Mouse (Mus musculus): ENCODE data around the gene Sept9. TPM values are rescaled to one million over a fixed set of nuclear protein-coding genes. Genes with fewer than 3 reads are reported as not detected.

Sept9 gene
- polyA plus RNA-seq, 2 experiments, result 14.9 to 25.5 TPM

GRCm38 (mm10) chr11:117256840-117257239 lies 57.4 kb downstream of the Sept9 start:
- no peak overlapping the region for H3K4me3 ChIP-seq (ENCODE audit: insufficient read depth in 1 of 2, low read depth in 2 of 2, low read length in 2 of 2)
- H3K36me3 ChIP-seq (replicated peaks; ENCODE audit: control insufficient read depth, insufficient read depth, low read depth), result no peaks in the 10 kb centered on the region
- no peak for TF ChIP-seq EP300 (IDR thresholded peaks at IDR 0.05; ENCODE audit: low read depth)
- no peak for TF ChIP-seq CTCF (IDR thresholded peaks at IDR 0.05; ENCODE audit: low read depth)
- H3K4me1 ChIP-seq (replicated peaks; ENCODE audit: control insufficient read depth in 2 of 2, insufficient read depth in 2 of 2, low read length in 1 of 2), result peaks cover 0 to 4% of the 10 kb centered on the region in 2 experiments; a peak in 1 of 4 replicates
- H3K9ac ChIP-seq (replicated peaks), result no peak overlapping the region
- H3K27ac ChIP-seq, result no peak overlapping the region
- H3K27me3 ChIP-seq (ENCODE audit: control insufficient read depth, insufficient read depth, low read length), result no peaks in the 10 kb centered on the region
- H3K4me2 ChIP-seq (ENCODE audit: low read depth), result no peak overlapping the region
- ATAC-seq (ENCODE audit: insufficient read depth) (no peak), DNase-seq (ENCODE audit: low read depth in 3 of 3, low spot score in 3 of 3) (no peak)
- WGBS (ENCODE audit: insufficient replicate concordance), result 68% methylated on average over 6 of the region's 6 CpGs
- H3K9me3 ChIP-seq (ENCODE audit: control insufficient read depth, low read length), result no peaks in the 10 kb centered on the region

GRCm38 (mm10) chr11:117257266-117257665 lies 57.8 kb downstream of the Sept9 start:
- Histone ChIP-seq H3K9me3 (ENCODE audit: control insufficient read depth, low read length) (no peaks in the 10 kb centered on the region), H3K4me2 (ENCODE audit: low read depth) (no peak overlapping the region), H3K4me1 (replicated peaks; ENCODE audit: control insufficient read depth in 2 of 2, insufficient read depth in 2 of 2, low read length in 1 of 2) (peaks cover 0 to 4% of the 10 kb centered on the region in 2 experiments; a peak in 1 of 4 replicates), H3K27ac (no peak overlapping the region), H3K9ac (replicated peaks) (no peak overlapping the region), H3K36me3 (replicated peaks; ENCODE audit: control insufficient read depth, insufficient read depth, low read depth) (no peaks in the 10 kb centered on the region), H3K27me3 (ENCODE audit: control insufficient read depth, insufficient read depth, low read length) (no peaks in the 10 kb centered on the region), H3K4me3 (ENCODE audit: insufficient read depth in 1 of 2, low read depth in 2 of 2, low read length in 2 of 2) (no peak overlapping the region)
- ATAC-seq (ENCODE audit: insufficient read depth), result no peak
- no peak for TF ChIP-seq EP300 (IDR thresholded peaks at IDR 0.05; ENCODE audit: low read depth)
- TF ChIP-seq CTCF (IDR thresholded peaks at IDR 0.05; ENCODE audit: low read depth), result no peak
- WGBS (ENCODE audit: insufficient replicate concordance), result 59% methylated on average over 1 of the region's 1 CpGs
- DNase-seq (ENCODE audit: low read depth in 3 of 3, low spot score in 3 of 3), result no peak

GRCm38 (mm10) chr11:117257842-117258241 lies 58.4 kb downstream of the Sept9 start:
- no peak overlapping the region for H3K9ac ChIP-seq (replicated peaks)
- ATAC-seq (ENCODE audit: insufficient read depth), result no peak
- H3K36me3 ChIP-seq (replicated peaks; ENCODE audit: control insufficient read depth, insufficient read depth, low read depth), result no peaks in the 10 kb centered on the region
- H3K27me3 ChIP-seq (ENCODE audit: control insufficient read depth, insufficient read depth, low read length), result no peaks in the 10 kb centered on the region
- H3K4me1 ChIP-seq (replicated peaks; ENCODE audit: control insufficient read depth in 2 of 2, insufficient read depth in 2 of 2, low read length in 1 of 2), result peaks cover 0 to 4% of the 10 kb centered on the region in 2 experiments; a peak in 1 of 4 replicates
- H3K27ac ChIP-seq, result no peak overlapping the region
- TF ChIP-seq EP300 (IDR thresholded peaks at IDR 0.05; ENCODE audit: low read depth) (no peak), CTCF (IDR thresholded peaks at IDR 0.05; ENCODE audit: low read depth) (no peak)
- H3K4me2 ChIP-seq (ENCODE audit: low read depth), result no peak overlapping the region
- DNase-seq (ENCODE audit: low read depth in 3 of 3, low spot score in 3 of 3), result no peak
- no peak overlapping the region for H3K4me3 ChIP-seq (ENCODE audit: insufficient read depth in 1 of 2, low read depth in 2 of 2, low read length in 2 of 2)
- H3K9me3 ChIP-seq (ENCODE audit: control insufficient read depth, low read length), result no peaks in the 10 kb centered on the region

GRCm38 (mm10) chr11:117259178-117259960 lies 59.9 kb downstream of the Sept9 start:
- no peak for DNase-seq (ENCODE audit: low read depth in 3 of 3, low spot score in 3 of 3)

GRCm38 (mm10) chr11:117260631-117261030 lies 61.2 kb downstream of the Sept9 start:
- Histone ChIP-seq H3K9ac (replicated peaks) (no peak overlapping the region), H3K9me3 (ENCODE audit: control insufficient read depth, low read length) (no peaks in the 10 kb centered on the region), H3K4me2 (ENCODE audit: low read depth) (no peak overlapping the region), H3K4me1 (replicated peaks; ENCODE audit: control insufficient read depth in 2 of 2, insufficient read depth in 2 of 2, low read length in 1 of 2) (peaks cover 0 to 6% of the 10 kb centered on the region in 2 experiments; a peak in 1 of 4 replicates), H3K27me3 (ENCODE audit: control insufficient read depth, insufficient read depth, low read length) (peaks cover 2% of the 10 kb centered on the region; the same call in 1 of the 2 replicates), H3K36me3 (replicated peaks; ENCODE audit: control insufficient read depth, insufficient read depth, low read depth) (no peaks in the 10 kb centered on the region), H3K27ac (no peak overlapping the region), H3K4me3 (ENCODE audit: insufficient read depth in 1 of 2, low read depth in 2 of 2, low read length in 2 of 2) (no peak overlapping the region)
- 49% methylated on average over 9 of the region's 9 CpGs for WGBS (ENCODE audit: insufficient replicate concordance)
- TF ChIP-seq EP300 (IDR thresholded peaks at IDR 0.05; ENCODE audit: low read depth), result no peak
- no peak for TF ChIP-seq CTCF (IDR thresholded peaks at IDR 0.05; ENCODE audit: low read depth)
- ATAC-seq (ENCODE audit: insufficient read depth) (no peak), DNase-seq (ENCODE audit: low read depth in 3 of 3, low spot score in 3 of 3) (no peak)

More at GRCm38 (mm10) chr11:117259178-117259960, 59.9 kb downstream of the Sept9 start:
- no peak for TF ChIP-seq CTCF (IDR thresholded peaks at IDR 0.05; ENCODE audit: low read depth)
- no peak for TF ChIP-seq EP300 (IDR thresholded peaks at IDR 0.05; ENCODE audit: low read depth)
- no peak overlapping the region for H3K4me3 ChIP-seq (ENCODE audit: insufficient read depth in 1 of 2, low read depth in 2 of 2, low read length in 2 of 2)
- no peak for ATAC-seq (ENCODE audit: insufficient read depth)
- H3K4me1 ChIP-seq (replicated peaks; ENCODE audit: control insufficient read depth in 2 of 2, insufficient read depth in 2 of 2, low read length in 1 of 2), result peaks cover 0 to 6% of the 10 kb centered on the region in 2 experiments; a peak in 1 of 4 replicates
- no peak overlapping the region for H3K9ac ChIP-seq (replicated peaks)
- H3K27ac ChIP-seq, result no peak overlapping the region
- no peaks in the 10 kb centered on the region for H3K9me3 ChIP-seq (ENCODE audit: control insufficient read depth, low read length)
- H3K36me3 ChIP-seq (replicated peaks; ENCODE audit: control insufficient read depth, insufficient read depth, low read depth), result no peaks in the 10 kb centered on the region
- 37% methylated on average over 9 of the region's 9 CpGs for WGBS (ENCODE audit: insufficient replicate concordance)
- H3K27me3 ChIP-seq (ENCODE audit: control insufficient read depth, insufficient read depth, low read length), result no peaks in the 10 kb centered on the region
- H3K4me2 ChIP-seq (ENCODE audit: low read depth), result no peak overlapping the region
